Mouse (Mus musculus) cortical plate, adult 2 months (tissue): ENCODE data around the gene Spc24.

Source experiments
- CTCF ChIP-seq: fragments of 200-500 bp; IDR thresholded peaks from 2 replicates; pipeline ENCODE4 v1.5.1; 2011; ENCODE audit warnings: mild to moderate bottlenecking, control low read depth, low read length; ENCODE audit not compliant: insufficient read depth; ENCODE audit errors: extremely low read depth
- POLR2A ChIP-seq: fragments of 200-500 bp; IDR thresholded peaks from 2 replicates; pipeline ENCODE4 v1.6.1; 2011; ENCODE audit warnings: mild to moderate bottlenecking, low read length, control low read depth; ENCODE audit not compliant: insufficient read depth; ENCODE audit errors: extremely low read depth

GRCm38 (mm10) chr9:21769558-21770183, 9.6 kb upstream of the Spc24 start:
- TF ChIP-seq CTCF = no peak
- TF ChIP-seq POLR2A = no peak
